Mouse (Mus musculus) heart, adult 8-10 months (tissue): ENCODE measurements around the gene Lrtm2. TPM values are rescaled to one million over a fixed set of nuclear protein-coding genes. Genes with fewer than 3 reads are reported as not detected.
A peak's percentile ranks its signal among the peaks of the same experiment; 100 is the strongest.
"Not testable (repeated sequence)": the region's sequence is repeated elsewhere in the genome, so short reads cannot be mapped to it uniquely, and the experiment has no call there.

ENCODE experiments used
- DNase-seq: peaks from one replicate; pipeline ENCODE4 v3.0.0; 2022; ENCODE audit warnings: low spot score
- total RNA-seq, 4 experiments: library from RNA; stranded (reverse); gene quantifications; 2 replicates each; pipeline ENCODE4 v1.2.4; 2022

Gene Lrtm2
- total RNA-seq: under 1 TPM; 0.14 to 1.00 (median 0.23) TPM

- no peak for DNase-seq
Measured at GRCm38 (mm10) chr6:119330506-119330905, at the start of gene Lrtm2. TSS of gene Lrtm2 (minus strand) at chr6:119330766.

- DNase-seq: no peak
Measured at GRCm38 (mm10) chr6:119378631-119379030, 48.1 kb upstream of the Lrtm2 start.

DNA sequence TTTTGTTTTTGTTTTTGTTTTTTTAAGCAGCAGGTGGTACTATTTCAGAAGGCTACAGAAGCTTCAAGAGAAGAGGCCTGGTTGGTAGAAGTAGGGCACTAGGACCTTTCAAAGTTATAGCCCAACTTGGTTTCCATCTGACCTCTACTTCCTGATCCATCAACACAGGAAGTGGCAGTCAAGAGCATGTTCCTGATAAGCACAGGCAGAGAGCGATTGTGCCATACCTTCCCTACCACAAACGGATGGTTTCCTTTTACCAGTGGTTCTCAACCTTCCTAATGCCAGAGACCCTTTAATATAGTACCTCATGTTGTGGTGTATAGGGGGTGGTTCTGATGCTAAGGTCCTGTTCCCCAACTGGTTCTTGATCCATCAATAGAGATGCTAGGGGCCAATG lies 47.0 kb upstream of the Lrtm2 start:
- no peak for DNase-seq

- DNase-seq: no peak
Measured at GRCm38 (mm10) chr6:119375035-119375434, 44.5 kb upstream of the Lrtm2 start.

GRCm38 (mm10) chr6:119373000-119373705 lies 42.6 kb upstream of the Lrtm2 start:
- DNase-seq: no peak

DNA sequence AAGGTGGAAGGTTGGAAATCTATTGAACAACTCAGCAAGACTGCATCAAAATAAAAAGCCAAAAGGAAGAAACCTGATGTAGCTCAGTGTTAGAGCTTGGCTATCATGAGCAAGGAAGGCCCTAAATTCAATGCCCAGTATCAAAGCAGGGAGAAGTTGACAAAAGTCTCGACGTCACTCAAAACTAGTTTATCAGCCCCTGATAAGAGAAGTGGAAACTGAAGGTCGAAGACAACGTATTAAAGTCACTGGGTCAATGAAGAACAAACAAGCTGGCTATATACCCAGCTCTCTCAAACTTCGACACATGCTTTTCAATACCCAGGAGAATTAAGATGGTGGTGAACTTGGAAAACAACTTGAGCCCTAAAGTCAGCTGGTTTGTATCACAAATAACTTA lies 41.7 kb upstream of the Lrtm2 start:
- no peak for DNase-seq

- DNase-seq: no peak
Measured at GRCm38 (mm10) chr6:119371624-119372023, 41.1 kb upstream of the Lrtm2 start.

- DNase-seq: no peak
Measured at GRCm38 (mm10) chr6:119367382-119367781, 36.8 kb upstream of the Lrtm2 start.

GRCm38 (mm10) chr6:119366800-119367199 lies 36.2 kb upstream of the Lrtm2 start:
- not testable (repeated sequence) for DNase-seq

- DNase-seq: no peak
Measured at GRCm38 (mm10) chr6:119363593-119363992, 33.0 kb upstream of the Lrtm2 start.

DNA sequence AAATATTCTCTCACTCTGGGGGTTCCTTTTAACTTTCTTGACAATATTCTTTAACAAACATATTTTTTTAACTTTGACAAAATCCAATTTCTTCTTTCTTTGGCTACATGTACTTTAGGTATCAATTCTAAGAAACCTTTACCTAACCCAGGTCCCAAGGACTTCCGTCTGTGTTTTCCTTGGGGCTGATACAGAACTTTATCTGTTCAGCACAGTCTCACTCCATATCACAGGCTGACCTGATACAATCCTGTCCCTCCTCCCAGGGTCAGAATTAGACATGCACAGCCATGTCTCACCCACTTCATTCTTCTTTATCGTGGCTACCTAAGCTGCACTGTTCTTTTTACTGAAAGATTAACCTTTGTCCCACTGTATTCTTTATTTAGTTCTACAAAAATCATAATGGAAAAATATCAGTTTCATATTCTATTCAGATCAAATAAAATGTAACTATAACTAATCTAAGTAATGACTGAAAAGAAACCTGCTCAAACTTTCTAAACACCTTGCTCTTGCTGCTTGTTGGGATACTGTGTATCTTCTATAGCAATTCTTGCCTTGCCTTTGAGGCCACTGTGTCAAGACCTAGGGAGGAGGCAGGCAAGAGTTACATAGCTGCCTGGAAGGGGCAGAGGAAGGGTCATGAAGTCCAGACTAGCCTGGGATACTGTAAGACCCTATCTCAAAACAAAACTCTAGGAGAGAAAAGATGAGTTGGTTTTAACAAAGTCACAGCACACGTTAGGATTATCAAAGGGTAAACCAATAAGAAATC lies 30.5 kb upstream of the Lrtm2 start:
- no peak for DNase-seq

DNA sequence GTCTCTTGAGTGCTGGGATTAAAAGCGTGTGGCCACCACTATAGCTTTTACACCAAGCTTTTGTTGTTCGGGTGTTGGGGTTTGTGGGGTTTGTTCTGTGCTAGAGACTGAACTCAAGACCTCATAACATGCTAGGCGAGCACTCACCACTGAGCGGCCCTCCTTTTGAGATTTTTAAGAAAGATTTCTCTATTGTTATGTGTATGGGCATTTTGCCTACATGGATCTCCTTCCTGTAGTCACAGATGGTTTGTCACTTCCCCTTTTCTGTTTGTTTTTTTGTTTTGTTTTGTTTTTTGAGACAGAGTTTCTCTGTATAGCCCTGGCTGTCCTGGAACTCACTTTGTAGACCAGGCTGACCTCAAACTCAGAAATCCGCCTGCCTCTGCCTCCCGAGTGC lies 29.7 kb upstream of the Lrtm2 start:
- peak; percentile 15 for DNase-seq

DNA sequence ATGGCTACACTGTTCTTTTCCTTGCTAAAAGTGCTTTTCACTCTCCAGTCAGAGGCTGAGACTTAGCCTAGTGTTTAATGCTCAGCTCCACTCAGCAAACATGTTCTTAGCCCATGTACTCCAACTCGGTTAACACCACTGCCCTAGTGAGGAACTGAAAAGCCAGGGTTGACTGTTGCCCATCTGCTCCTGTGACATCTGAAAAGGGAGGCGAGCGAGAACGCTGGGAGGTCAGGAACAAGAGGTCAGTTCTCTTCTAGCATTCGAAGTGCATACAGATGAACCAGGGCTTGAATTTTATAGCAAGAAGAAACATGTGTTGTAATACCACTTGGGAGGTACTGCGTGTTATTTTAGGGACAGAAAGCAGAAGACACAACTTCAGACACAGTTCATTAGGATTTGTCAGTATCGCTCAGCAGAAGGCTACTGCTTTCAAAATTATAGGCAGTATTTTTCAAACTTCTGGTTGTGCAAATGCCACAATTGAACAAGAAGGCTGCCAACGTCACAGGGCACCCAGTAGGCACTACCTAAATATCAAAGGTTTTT lies 27.5 kb upstream of the Lrtm2 start:
- DNase-seq: no peak

- no peak for DNase-seq
Measured at GRCm38 (mm10) chr6:119352501-119352900, 21.9 kb upstream of the Lrtm2 start.

DNA sequence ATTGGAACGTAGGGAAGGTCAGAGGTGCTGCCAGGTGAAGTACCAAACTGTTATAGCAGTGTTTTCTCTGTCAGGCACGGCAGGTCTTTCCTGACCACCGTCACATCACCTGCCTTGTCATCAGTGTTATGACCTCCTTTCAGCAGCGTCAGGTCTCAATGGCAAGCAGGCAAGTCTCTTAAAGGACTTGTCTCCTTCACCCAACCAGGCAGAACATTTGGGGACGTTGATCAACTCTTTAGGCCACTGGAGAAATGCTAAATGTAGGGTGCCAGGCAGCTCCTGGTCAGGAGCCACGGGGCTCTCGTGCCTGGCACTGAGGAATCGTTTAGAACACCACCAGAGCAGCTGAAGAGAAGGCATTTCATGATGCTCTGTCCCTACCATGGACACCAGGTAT lies 21.1 kb upstream of the Lrtm2 start:
- no peak for DNase-seq

DNA sequence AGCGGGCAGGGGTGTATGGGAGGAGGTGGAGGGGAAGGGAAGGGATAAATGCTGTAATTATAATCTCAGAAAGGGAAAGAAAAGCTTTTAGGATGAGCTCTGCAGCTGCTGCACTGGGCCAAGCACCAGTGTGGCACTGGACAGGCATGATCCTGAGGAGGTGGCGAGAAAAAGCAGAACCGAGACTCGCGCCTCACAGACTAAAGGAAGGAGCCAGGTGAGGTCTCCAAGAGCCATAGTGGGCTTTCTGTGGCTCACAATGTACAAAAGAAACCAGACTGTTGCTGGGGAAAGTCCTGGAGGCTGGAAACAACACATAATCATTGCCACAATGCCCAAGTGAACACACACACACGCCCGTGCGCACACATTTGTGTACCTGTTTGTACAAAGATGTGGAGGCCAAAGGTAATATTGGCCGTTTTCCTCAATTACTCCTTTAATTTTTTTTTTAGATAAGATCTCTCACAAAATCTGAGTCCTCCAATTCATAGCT lies 20.2 kb upstream of the Lrtm2 start:
- DNase-seq: no peak

- peak; percentile 77 for DNase-seq
Measured at GRCm38 (mm10) chr6:119348234-119348633, 17.7 kb upstream of the Lrtm2 start.

GRCm38 (mm10) chr6:119347813-119348212 lies 17.2 kb upstream of the Lrtm2 start:
- no peak for DNase-seq

- DNase-seq: no peak
Measured at GRCm38 (mm10) chr6:119346257-119346656, 15.7 kb upstream of the Lrtm2 start.

- DNase-seq: peak; percentile 54
Measured at GRCm38 (mm10) chr6:119341409-119341808, 10.8 kb upstream of the Lrtm2 start.

DNA sequence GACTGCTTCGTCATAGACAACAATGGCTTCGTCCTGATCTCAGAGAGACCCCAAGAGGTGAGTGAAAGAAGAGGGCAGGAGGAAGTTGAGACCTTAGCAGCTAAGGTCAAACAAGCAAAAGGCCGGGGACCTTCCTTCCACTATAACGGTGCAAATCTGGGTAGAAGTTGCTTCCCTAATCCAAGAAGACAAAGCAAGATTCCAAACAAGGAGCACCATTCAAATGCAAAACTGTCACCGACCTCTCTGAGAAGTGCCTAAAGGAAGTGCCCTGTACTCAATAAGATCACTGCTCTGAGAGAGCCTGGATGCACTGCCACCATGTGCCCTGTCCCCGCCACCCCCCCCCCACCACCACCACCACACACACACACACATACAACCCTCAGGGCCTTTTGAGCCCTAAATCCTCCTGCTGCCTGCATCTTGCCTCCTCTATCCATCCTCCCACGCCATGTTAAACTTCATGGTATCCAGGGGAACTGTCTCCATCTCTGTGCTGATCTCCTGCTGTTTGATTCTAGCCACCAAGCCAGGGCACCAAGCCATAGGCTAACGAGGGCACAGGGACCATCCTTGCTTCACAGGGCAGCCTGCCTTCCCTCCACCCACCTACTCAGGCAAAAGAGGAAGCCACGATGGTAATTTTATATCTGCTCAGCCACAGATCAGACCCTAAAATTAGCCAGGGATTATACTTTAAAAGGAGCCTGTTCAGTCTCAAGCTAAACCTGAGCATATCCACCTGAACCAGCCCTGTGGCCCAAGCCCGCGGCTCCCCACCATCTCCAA lies 7.8 kb upstream of the Lrtm2 start:
- DNase-seq: no peak

- no peak for DNase-seq
Measured at GRCm38 (mm10) chr6:119337287-119337686, 6.7 kb upstream of the Lrtm2 start.
